In the genomic region with DNA sequence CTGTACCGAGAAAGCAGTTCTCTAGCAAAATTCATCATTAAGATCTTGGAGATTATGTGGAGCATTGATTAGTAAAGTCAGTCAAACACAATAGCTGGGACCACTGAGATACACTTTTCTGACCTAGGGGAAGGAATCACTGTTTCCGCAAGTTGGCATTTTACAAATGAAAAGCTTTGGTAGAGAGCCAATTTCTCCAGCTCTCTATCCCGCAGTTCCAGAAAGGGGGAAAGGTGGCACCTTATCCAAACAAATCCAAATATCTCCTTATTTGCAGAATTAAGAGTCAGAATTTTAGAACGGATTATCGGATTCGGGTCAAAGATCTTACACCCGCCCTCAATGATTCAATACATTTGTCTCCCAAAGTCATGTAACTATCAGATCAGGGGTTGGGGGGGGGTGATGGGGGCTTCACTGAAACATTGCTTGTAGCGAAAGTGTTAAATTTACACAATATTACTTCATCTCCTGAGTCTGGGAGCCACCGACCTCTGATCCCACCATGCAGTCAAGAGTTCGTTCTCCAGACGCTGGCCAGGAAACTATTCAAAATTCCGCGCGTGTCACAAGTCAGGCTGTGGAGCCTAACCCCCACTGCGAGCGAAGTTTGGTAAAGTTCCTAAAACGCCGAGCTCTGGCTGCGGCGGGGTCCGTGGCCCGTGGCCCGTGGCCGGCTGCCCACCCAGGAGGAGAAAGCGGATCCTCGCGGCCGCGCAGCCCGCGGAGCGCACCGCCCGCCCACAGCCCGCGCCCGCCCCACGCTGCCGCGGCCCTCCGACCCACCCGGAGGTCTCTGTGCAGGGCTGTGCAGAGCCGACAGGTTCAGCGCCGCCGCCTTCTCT, we compare ENCODE assay signal across 8 mouse cellular contexts. TPM values are rescaled to one million over a fixed set of nuclear protein-coding genes. Genes with fewer than 3 reads are reported as not detected.
A peak's percentile ranks its signal among the peaks of the same experiment; 100 is the strongest.
DNase-seq lines count a peak whose midpoint lies in the region; ATAC-seq and TF ChIP-seq lines count a peak whose summit lies in the region.

No protein-coding gene starts in this region.

- 5% methylated on average over 45 of the region's 46 CpGs for WGBS in heart, embryonic 12.5 days
- 5% methylated on average over 46 of the region's 46 CpGs for WGBS in hindbrain, embryonic 10.5 days

- ATAC-seq in heart, embryonic 12.5 days (ENCODE audit: insufficient number of reproducible peaks, low FRiP score), result peak; percentile 33; the same call in 1 of the 2 replicates
- ATAC-seq in Patski, result peak; percentile 18
- ATAC-seq in megakaryocyte, adult 5-6 weeks (ENCODE audit: poor library complexity, severe bottlenecking), result peak; percentile 55

- peak overlapping the region; percentile 84 for H3K4me3 ChIP-seq in heart, embryonic 12.5 days
- H3K4me3 ChIP-seq in hindbrain, embryonic 10.5 days, result peak overlapping the region; percentile 81

- CTCF ChIA-PET in Patski (lab: Charles Lee), result interaction anchor here (1.9 kb wide), 1 partner anchor 57 kb away, joined by 6 read pairs; no protein-coding TSS in a partner anchor

- H3K9ac ChIP-seq in heart, embryonic 12.5 days, result peak overlapping the region; percentile 89

- in situ Hi-C loops in Patski (cut with MboI; ENCODE audit: low pct_unique_long_range_greater_than_20kb), result no loop called here

- no peaks in the 10 kb centered on the region for H3K36me3 ChIP-seq in heart, embryonic 12.5 days
- H3K36me3 ChIP-seq in hindbrain, embryonic 10.5 days, result no peaks in the 10 kb centered on the region

- intact Hi-C loops in heart, postnatal 25 days (cut with DNase I), result loop anchor here (5.0 kb wide), 1 partner anchor 55 kb away; no protein-coding TSS in a partner anchor
- intact Hi-C loops in left cerebral cortex, postnatal 36 days (cut with DNase I), result no loop called here

- peaks cover 9% of the 10 kb centered on the region; the same call in 1 of the 2 replicates for H3K27me3 ChIP-seq in heart, embryonic 12.5 days (replicated peaks)
- no peaks in the 10 kb centered on the region for H3K27me3 ChIP-seq in Patski
- peaks cover 52% of the 10 kb centered on the region for H3K27me3 ChIP-seq in hindbrain, embryonic 10.5 days (ENCODE audit: insufficient read depth, poor library complexity, severe bottlenecking)

- POLR2A ChIA-PET in Patski (lab: Charles Lee), result interaction anchor here (1.0 to 1.4 kb wide), 3 partner anchors 9 to 53 kb away, joined by 3 to 6 read pairs (median 4); no protein-coding TSS in a partner anchor

- DNase-seq in heart, postnatal 25 days (ENCODE audit: low spot score), result no peak
- DNase-seq in Patski (ENCODE audit: low read depth, low spot score), result no peak
- no peak for DNase-seq in hindbrain, embryonic 10.5 days (ENCODE audit: low spot score)
- no peak for DNase-seq in thymus, postnatal 14 days
- DNase-seq in cerebellum, postnatal 25 days, result no peak
- no peak for DNase-seq in left cerebral cortex, postnatal 36 days (ENCODE audit: low spot score in 2 of 2)

- no peaks in the 10 kb centered on the region for H3K9me3 ChIP-seq in heart, embryonic 12.5 days (replicated peaks)
- H3K9me3 ChIP-seq in hindbrain, embryonic 10.5 days, result no peaks in the 10 kb centered on the region

- no peak for TF ChIP-seq CTCF in Patski (IDR thresholded peaks at IDR 0.05)

- no peak overlapping the region for H3K27ac ChIP-seq in heart, embryonic 12.5 days (ENCODE audit: poor library complexity, severe bottlenecking)
- H3K27ac ChIP-seq in hindbrain, embryonic 10.5 days, result peak overlapping the region; percentile 83

- peak overlapping the region; percentile 95 for H3K4me2 ChIP-seq in heart, embryonic 12.5 days

- peaks cover 13% of the 10 kb centered on the region for H3K4me1 ChIP-seq in heart, embryonic 12.5 days (replicated peaks)
- H3K4me1 ChIP-seq in hindbrain, embryonic 10.5 days (replicated peaks), result peaks cover 27% of the 10 kb centered on the region; the same call in 1 of the 2 replicates

RNA-seq across cellular contexts. Expression of a gene that starts 0.6 kb away (rescaled TPM):
- polyA plus RNA-seq in heart, embryonic 12.5 days (2016; fragmentation: Nextera tagmentation; extraction: Ambion mirVana), result 3.9 and 4.6 TPM in 2 replicates
- total RNA-seq in heart, postnatal 25 days (2021), result under 1 TPM; 0.89 to 0.99 TPM
- 19.8 TPM for polyA plus RNA-seq in Patski (2021)
- polyA plus RNA-seq in hindbrain, embryonic 10.5 days (2016; fragmentation: Nextera tagmentation; extraction: Ambion mirVana), result 2.1 and 2.8 TPM in 2 replicates
- 14.2 and 15.3 TPM in 2 replicates for total RNA-seq in megakaryocyte, adult 5-6 weeks (2015)
- 14.0 and 20.2 TPM in 2 replicates for total RNA-seq in megakaryocyte, adult 5-6 weeks (2017)
- 1 to 10 TPM in 1 of 2 experiments, under 1 TPM in 1; 0.96 to 1.7 TPM for total RNA-seq in left cerebral cortex, postnatal 36 days (2021)

RNA-seq across cellular contexts. Expression of a gene that starts 25.9 kb away (rescaled TPM):
- polyA plus RNA-seq in heart, embryonic 12.5 days (2016; fragmentation: Nextera tagmentation; extraction: Ambion mirVana), result not detected in 2 replicates
- not detected for total RNA-seq in heart, postnatal 25 days (2021)
- polyA plus RNA-seq in Patski (2021), result 0.06 TPM
- polyA plus RNA-seq in hindbrain, embryonic 10.5 days (2016; fragmentation: Nextera tagmentation; extraction: Ambion mirVana), result not detected in 2 replicates
- not detected in 2 replicates for total RNA-seq in megakaryocyte, adult 5-6 weeks (2015)
- not detected in 2 replicates for total RNA-seq in megakaryocyte, adult 5-6 weeks (2017)
- not detected for total RNA-seq in left cerebral cortex, postnatal 36 days (2021)

RNA-seq across cellular contexts. Expression of a gene that starts 30.1 kb away (rescaled TPM):
- polyA plus RNA-seq in heart, embryonic 12.5 days (2016; fragmentation: Nextera tagmentation; extraction: Ambion mirVana), result 34.5 and 34.6 TPM in 2 replicates
- 1 to 10 TPM; 6.0 to 7.3 TPM for total RNA-seq in heart, postnatal 25 days (2021)
- 26.0 TPM for polyA plus RNA-seq in Patski (2021)
- polyA plus RNA-seq in hindbrain, embryonic 10.5 days (2016; fragmentation: Nextera tagmentation; extraction: Ambion mirVana), result 54.5 and 64.1 TPM in 2 replicates
- 10.6 and 14.6 TPM in 2 replicates for total RNA-seq in megakaryocyte, adult 5-6 weeks (2015)
- 3.0 and 6.7 TPM in 2 replicates for total RNA-seq in megakaryocyte, adult 5-6 weeks (2017)
- 10 to 100 TPM; 38.5 to 40.7 TPM for total RNA-seq in left cerebral cortex, postnatal 36 days (2021)

Comparison
In these comparisons a context has a peak if more than half of its experiments do, and no peak if none do; other contexts are left out.
1. RNA of a gene that starts 0.6 kb away (total RNA-seq): 14.0 to 20.2 TPM in megakaryocyte, adult 5-6 weeks; 0.96 to 1.7 TPM in left cerebral cortex, postnatal 36 days and 0.89 to 0.99 TPM in heart, postnatal 25 days; every median in the first group is over 4 times any median in the second.
2. Peak in every context shown above with its lines, with median percentiles within 50 percentile points of each other: ATAC-seq.